Mouse (Mus musculus) liver, embryonic 14.5 days (tissue): ENCODE data around the gene Rbp7. TPM values are rescaled to one million over a fixed set of nuclear protein-coding genes. Genes with fewer than 3 reads are reported as not detected.
A peak's percentile ranks its signal among the peaks of the same experiment; 100 is the strongest.
"Not testable (repeated sequence)": the region's sequence is repeated elsewhere in the genome, so short reads cannot be mapped to it uniquely, and the experiment has no call there.

Experiments used
- ATAC-seq: fragments of 200-750 bp; cut with Nextera tagmentation; 2 replicates; pipeline ENCODE4 v1.8.0; 2017; ENCODE audit warnings: moderate number of reproducible peaks, mild to moderate bottlenecking, moderate library complexity; ENCODE audit not compliant: insufficient read depth
- DNase-seq, 3 experiments: peaks; one replicate each; pipeline ENCODE4 v3.0.0-alpha.2; 2012 to 2013; ENCODE audit warnings: low read depth in 3 of 3, low spot score in 3 of 3
- H3K27ac ChIP-seq: fragments of 300-500 bp; sonication (generic); 2 replicates; pipeline ENCODE4 v1.5.1; 2014; ENCODE audit warnings: moderate library complexity, mild to moderate bottlenecking, control low read depth, inconsistent platforms
- H3K27me3 ChIP-seq: fragments of 300-500 bp; sonication (generic); 2 replicates; pipeline ENCODE4 v1.6.1; 2014; ENCODE audit warnings: mild to moderate bottlenecking, low read length, moderate library complexity; ENCODE audit not compliant: control insufficient read depth, insufficient read depth
- H3K36me3 ChIP-seq: fragments of 300-500 bp; sonication (generic); replicated peaks from 2 replicates; pipeline ENCODE4 v1.6.1; 2014; ENCODE audit warnings: low read depth; ENCODE audit not compliant: control insufficient read depth, insufficient read depth
- H3K4me1 ChIP-seq, 2 experiments: fragments of 200-500 bp in 1 of 2; fragments of 300-500 bp in 1 of 2; sonication (generic) in 1 of 2; replicated peaks; 2 replicates each; pipeline ENCODE4 v1.6.1; 2012 to 2014; ENCODE audit warnings: antibody characterized with exemption in 1 of 2, inconsistent platforms in 1 of 2, low read length in 1 of 2; ENCODE audit not compliant: control insufficient read depth in 2 of 2, insufficient read depth in 2 of 2
- H3K4me2 ChIP-seq: fragments of 300-500 bp; sonication (generic); 2 replicates; pipeline ENCODE4 v1.6.1; 2014; ENCODE audit warnings: low read depth, mild to moderate bottlenecking, control low read depth, moderate library complexity
- H3K4me3 ChIP-seq, 2 experiments: fragments of 200-500 bp in 1 of 2; fragments of 300-500 bp in 1 of 2; sonication (generic) in 1 of 2; 2 replicates each; pipeline ENCODE4 v1.5.1; 2012 to 2014; ENCODE audit warnings: low read depth in 2 of 2, low read length in 2 of 2, mild to moderate bottlenecking in 2 of 2, control low read depth in 1 of 2, inconsistent platforms in 1 of 2, moderate library complexity in 1 of 2; ENCODE audit not compliant: insufficient read depth in 1 of 2
- H3K9ac ChIP-seq: fragments of 300-500 bp; sonication (generic); replicated peaks from 2 replicates; pipeline ENCODE4 v1.6.1; 2014; ENCODE audit warnings: mild to moderate bottlenecking, control low read depth, moderate library complexity
- H3K9me3 ChIP-seq: fragments of 300-500 bp; sonication (generic); 2 replicates; pipeline ENCODE4 v1.6.1; 2016; ENCODE audit warnings: low read length, mixed read lengths; ENCODE audit not compliant: control insufficient read depth
- CTCF ChIP-seq: IDR thresholded peaks from 2 replicates; pipeline ENCODE4 v1.5.1; 2016; ENCODE audit warnings: antibody characterized with exemption, low read depth, control low read depth
- EP300 ChIP-seq: IDR thresholded peaks from 2 replicates; pipeline ENCODE4 v1.6.1; 2016; ENCODE audit warnings: antibody characterized with exemption, low read depth
- WGBS: fragments of 180-500 bp; shearing (Covaris S2); extraction: QIAGEN DNeasy Blood & Tissue Kit; methylation state at CpG from one replicate; pipeline ENCODE4 v1.1.7; 2014; ENCODE audit not compliant: insufficient replicate concordance; 5-methylcytosine and 5-hydroxymethylcytosine counted together
- polyA plus RNA-seq, 2 experiments: library from polyadenylated mRNA; depleted of rRNA in 1 of 2; stranded (reverse) in 1 of 2; unstranded in 1 of 2; fragments of >200 nt; fragmentation: Nextera tagmentation in 1 of 2; extraction: Ambion mirVana in 1 of 2; gene quantifications; 2 replicates each; pipeline versions ENCODE4 v1.2.1 to v1.2.3; 2012 to 2014

The Rbp7 gene
- polyA plus RNA-seq, 2 experiments: not detected

- H3K4me2 ChIP-seq: no peak overlapping the region
- ATAC-seq: no peak
- WGBS: 41% methylated on average over 6 of the region's 6 CpGs
Observed at GRCm38 (mm10) chr4:149462305-149462971, 7.7 kb upstream of the Rbp7 start.

GRCm38 (mm10) chr4:149461579-149462304 lies 7.0 kb upstream of the Rbp7 start:
- 26% methylated on average over 3 of the region's 7 CpGs for WGBS
- H3K27me3 ChIP-seq: no peaks in the 10 kb centered on the region
- no peak overlapping the region for H3K4me2 ChIP-seq
- DNase-seq (no peak), ATAC-seq (no peak)
- no peak overlapping the region for H3K27ac ChIP-seq
- no peak overlapping the region for H3K9ac ChIP-seq
- no peaks in the 10 kb centered on the region; a peak in 1 of 4 replicates for H3K4me1 ChIP-seq
- H3K9me3 ChIP-seq: no peaks in the 10 kb centered on the region
- no peak overlapping the region for H3K4me3 ChIP-seq
- no peak for TF ChIP-seq EP300
- no peak for TF ChIP-seq CTCF
- H3K36me3 ChIP-seq: no peaks in the 10 kb centered on the region

More at GRCm38 (mm10) chr4:149462305-149462971, 7.7 kb upstream of the Rbp7 start:
- Histone ChIP-seq H3K9me3 (no peaks in the 10 kb centered on the region), H3K36me3 (no peaks in the 10 kb centered on the region), H3K27ac (no peak overlapping the region), H3K4me3 (no peak overlapping the region), H3K9ac (no peak overlapping the region), H3K27me3 (no peaks in the 10 kb centered on the region), H3K4me1 (no peaks in the 10 kb centered on the region; a peak in 1 of 4 replicates)
- DNase-seq: no peak
- TF ChIP-seq CTCF: no peak
- TF ChIP-seq EP300: no peak

- H3K4me2 ChIP-seq, H3K9ac ChIP-seq, H3K4me1 ChIP-seq, H3K27me3 ChIP-seq, H3K4me3 ChIP-seq, H3K36me3 ChIP-seq, H3K9me3 ChIP-seq, H3K27ac ChIP-seq, ATAC-seq, DNase-seq: not testable (repeated sequence)
- WGBS: 47% methylated on average over 2 of the region's 2 CpGs
- TF ChIP-seq CTCF: peak; percentile 36; the same call in 1 of the 2 replicates
Observed at GRCm38 (mm10) chr4:149460475-149460874, 5.7 kb upstream of the Rbp7 start.

- H3K9me3 ChIP-seq: no peaks in the 10 kb centered on the region
- no peak for ATAC-seq
- H3K4me2 ChIP-seq: no peak overlapping the region
- no peak overlapping the region for H3K27ac ChIP-seq
- H3K4me1 ChIP-seq: no peaks in the 10 kb centered on the region; a peak in 1 of 4 replicates
- no peaks in the 10 kb centered on the region for H3K27me3 ChIP-seq
- H3K4me3 ChIP-seq: no peak overlapping the region
- H3K36me3 ChIP-seq: no peaks in the 10 kb centered on the region
- H3K9ac ChIP-seq: no peak overlapping the region
- no peak for TF ChIP-seq CTCF
- no peak for TF ChIP-seq EP300
- WGBS: 59% methylated on average over 1 of the region's 1 CpGs
- DNase-seq: no peak
Observed at GRCm38 (mm10) chr4:149459425-149459824, 4.6 kb upstream of the Rbp7 start.

- Histone ChIP-seq H3K4me2 (no peak overlapping the region), H3K27ac (no peak overlapping the region), H3K4me1 (no peaks in the 10 kb centered on the region; a peak in 1 of 4 replicates), H3K9me3 (no peaks in the 10 kb centered on the region), H3K4me3 (no peak overlapping the region), H3K36me3 (no peaks in the 10 kb centered on the region), H3K27me3 (no peaks in the 10 kb centered on the region), H3K9ac (no peak overlapping the region)
- DNase-seq: no peak
- TF ChIP-seq EP300: no peak
- no peak for TF ChIP-seq CTCF
- no peak for ATAC-seq
- WGBS: 52% methylated on average over 5 of the region's 5 CpGs
Observed at GRCm38 (mm10) chr4:149458526-149458925, 3.7 kb upstream of the Rbp7 start.
